Mouse (Mus musculus) spleen, postnatal 36 days (tissue): Measurements from ENCODE around the gene Cdkl1.
A peak's percentile ranks its signal among the peaks of the same experiment; 100 is the strongest.

Experiments
- DNase-seq, 2 experiments: peaks; one replicate each; pipeline ENCODE4 v3.0.0; 2022; ENCODE audit warnings: low spot score in 2 of 2, mixed read lengths in 1 of 2

The Cdkl1 gene

GRCm38 (mm10) chr12:69751864-69752341, 39.2 kb downstream of the Cdkl1 start:
- DNase-seq: no peak

GRCm38 (mm10) chr12:69744138-69744537, 46.9 kb downstream of the Cdkl1 start:
- no peak for DNase-seq

GRCm38 (mm10) chr12:69741965-69742364, 49.1 kb downstream of the Cdkl1 start:
- no peak for DNase-seq

GRCm38 (mm10) chr12:69733923-69734322, 57.1 kb downstream of the Cdkl1 start:
- no peak for DNase-seq

- DNase-seq: peak; percentile 12 to 38
Observed at GRCm38 (mm10) chr12:69733518-69733917, 57.5 kb downstream of the Cdkl1 start.

GRCm38 (mm10) chr12:69732221-69732620, 58.8 kb downstream of the Cdkl1 start:
- no peak for DNase-seq

- DNase-seq: no peak
Observed at GRCm38 (mm10) chr12:69730306-69730705, 60.8 kb downstream of the Cdkl1 start.

GRCm38 (mm10) chr12:69729246-69729645, 61.8 kb downstream of the Cdkl1 start:
- no peak for DNase-seq

GRCm38 (mm10) chr12:69724711-69725460, 66.2 kb downstream of the Cdkl1 start, which contains the start of the genes L2hgdh and Atp5s:
Gene L2hgdh, minus strand, starts transcription at chr12:69724873.
Gene Atp5s, plus strand, starts transcription at chr12:69724950.
- peak; percentile 95 to 97 for DNase-seq

GRCm38 (mm10) chr12:69724018-69724710, 66.9 kb downstream of the Cdkl1 start:
- no peak for DNase-seq

- no peak for DNase-seq
Observed at GRCm38 (mm10) chr12:69723376-69723775, 67.7 kb downstream of the Cdkl1 start.

- no peak for DNase-seq
Observed at GRCm38 (mm10) chr12:69722857-69723256, 68.2 kb downstream of the Cdkl1 start.

GRCm38 (mm10) chr12:69713628-69714027, 77.4 kb downstream of the Cdkl1 start:
- no peak for DNase-seq

GRCm38 (mm10) chr12:69704799-69705458, 86.1 kb downstream of the Cdkl1 start:
- no peak for DNase-seq

GRCm38 (mm10) chr12:69698352-69698751, 92.7 kb downstream of the Cdkl1 start:
- no peak for DNase-seq
